Mouse (Mus musculus) layer of hippocampus, adult 9-10 months (tissue): ENCODE measurements around the gene Grid2.

ENCODE experiments used
- DNase-seq: peaks from one replicate; pipeline ENCODE4 v3.0.0; 2022; ENCODE audit warnings: low spot score

The Grid2 gene

DNA sequence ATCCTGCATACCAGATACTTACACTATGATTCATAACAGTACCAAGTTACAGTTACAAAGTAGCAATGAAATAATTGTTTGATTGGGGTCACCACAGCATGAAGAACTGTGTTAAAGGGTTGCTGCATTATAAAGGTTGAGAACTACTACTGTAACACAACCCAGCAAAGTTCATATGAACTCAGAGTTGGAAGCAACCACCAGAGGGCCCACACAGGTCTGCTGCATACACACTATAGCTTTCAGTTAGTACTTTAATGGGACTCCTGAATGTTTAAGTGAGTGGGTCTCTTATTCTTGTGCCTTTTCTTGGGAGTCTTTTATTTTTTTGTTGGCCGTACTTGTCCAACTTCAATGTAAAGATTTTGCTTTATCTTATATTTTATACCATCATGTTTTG, 1057.5 kb downstream of the Grid2 start:
- no peak for DNase-seq

DNA sequence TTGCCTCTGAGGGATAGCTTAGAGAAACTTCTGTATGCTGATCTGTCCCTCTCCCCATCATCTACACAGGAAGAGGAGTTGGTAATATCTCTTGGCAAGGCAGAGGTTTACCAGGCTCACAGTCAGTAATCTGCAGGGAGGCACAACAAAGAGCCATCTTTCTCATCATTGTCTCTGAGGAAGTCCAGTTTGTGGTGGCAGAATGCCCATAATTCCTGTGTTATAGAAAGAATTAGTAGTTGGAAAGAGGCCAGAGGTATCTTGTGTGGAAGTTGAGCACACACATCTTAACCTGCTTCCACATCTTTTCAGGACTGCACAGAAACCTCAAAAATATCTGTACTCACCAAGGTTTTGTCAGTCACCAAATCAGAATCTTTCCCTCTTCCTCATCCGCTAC, 1071.3 kb downstream of the Grid2 start:
- no peak for DNase-seq

DNA sequence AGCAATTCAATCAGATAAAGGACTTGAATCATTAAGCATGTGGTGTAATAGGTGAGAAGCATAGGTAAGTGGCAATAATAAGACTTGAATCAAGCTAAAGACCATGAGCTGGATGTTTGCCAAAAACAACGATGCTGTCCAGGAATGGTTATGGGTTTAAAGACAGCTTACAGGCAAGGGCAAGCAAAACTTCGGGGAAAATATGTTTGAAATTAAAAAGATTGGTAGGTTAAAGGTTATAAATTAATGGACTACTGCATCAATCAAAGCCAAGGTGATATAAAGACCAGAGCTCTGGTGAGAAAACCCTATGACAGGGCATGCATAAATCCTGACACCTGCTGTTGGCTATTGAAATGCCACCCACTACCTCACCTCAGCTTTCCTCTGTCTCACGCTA, 1072.2 kb downstream of the Grid2 start:
- no peak for DNase-seq

DNA sequence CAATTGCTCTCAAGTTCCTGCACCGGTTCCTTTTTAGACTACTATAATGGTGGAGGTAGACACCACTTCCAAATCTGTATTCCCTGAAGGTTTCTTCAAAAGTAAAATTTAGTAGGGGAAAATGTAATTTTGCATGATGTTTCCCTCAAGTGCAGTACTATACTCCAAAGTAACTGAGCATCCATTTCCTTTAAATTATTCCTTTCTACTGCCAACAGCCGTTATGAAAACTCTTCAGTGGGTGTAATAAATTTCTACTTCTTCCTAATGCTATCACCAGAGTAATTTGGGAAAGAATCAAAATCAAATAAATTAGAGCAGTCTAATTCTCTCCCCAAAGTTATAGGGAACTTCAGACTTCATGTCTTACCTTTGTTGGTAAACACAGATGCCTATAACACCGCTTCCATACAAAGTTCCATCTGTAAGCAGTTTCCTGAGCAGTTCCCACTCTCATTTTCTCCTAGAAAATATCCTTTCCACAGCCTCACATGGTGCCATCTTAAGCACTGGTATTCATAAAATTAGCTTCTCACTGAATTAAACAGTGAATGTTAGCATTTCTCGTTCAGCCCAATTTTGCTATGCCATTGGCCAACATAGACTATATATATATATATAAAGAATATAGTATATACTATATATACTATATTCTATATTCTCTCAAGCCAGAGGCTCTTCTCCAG, 1142.9 kb downstream of the Grid2 start:
- no peak for DNase-seq

DNA sequence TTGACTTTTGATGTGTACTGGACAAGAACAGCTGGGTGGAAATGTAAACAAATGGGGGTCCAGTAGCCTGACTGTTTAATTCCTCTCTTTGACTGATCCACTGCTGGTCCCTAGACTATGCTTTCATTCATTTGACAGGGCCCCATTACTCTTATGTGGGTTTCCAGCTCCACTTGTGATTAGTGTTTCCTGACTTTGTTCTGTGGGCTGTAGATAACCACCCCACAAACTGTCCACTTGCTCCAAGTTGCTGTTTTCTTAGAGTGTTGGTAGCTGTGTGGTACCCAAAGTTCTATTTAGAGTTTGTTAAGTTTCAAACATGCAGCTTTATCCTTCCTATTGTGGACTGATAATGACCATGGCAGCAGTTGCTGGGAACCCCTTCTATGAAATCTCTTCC, 1172.0 kb downstream of the Grid2 start:
- DNase-seq, result no peak

DNA sequence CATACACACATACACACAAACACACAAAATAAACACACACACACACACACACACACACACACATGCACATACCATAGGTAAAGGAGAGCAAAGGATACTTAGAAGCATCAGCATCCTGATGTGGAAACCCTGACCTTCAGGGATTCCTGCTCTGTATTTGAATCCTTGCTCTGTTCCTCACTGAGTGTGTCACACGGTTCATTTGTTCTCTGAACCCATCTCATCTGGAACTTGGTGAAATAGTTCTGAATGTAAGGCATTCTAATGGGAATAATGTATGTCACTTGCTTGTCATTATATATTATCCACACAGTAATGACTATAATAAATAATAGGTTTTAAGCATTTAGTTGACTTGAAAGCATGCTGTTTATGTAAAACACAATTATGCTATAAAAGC, 1173.2 kb downstream of the Grid2 start:
- DNase-seq, result no peak

DNA sequence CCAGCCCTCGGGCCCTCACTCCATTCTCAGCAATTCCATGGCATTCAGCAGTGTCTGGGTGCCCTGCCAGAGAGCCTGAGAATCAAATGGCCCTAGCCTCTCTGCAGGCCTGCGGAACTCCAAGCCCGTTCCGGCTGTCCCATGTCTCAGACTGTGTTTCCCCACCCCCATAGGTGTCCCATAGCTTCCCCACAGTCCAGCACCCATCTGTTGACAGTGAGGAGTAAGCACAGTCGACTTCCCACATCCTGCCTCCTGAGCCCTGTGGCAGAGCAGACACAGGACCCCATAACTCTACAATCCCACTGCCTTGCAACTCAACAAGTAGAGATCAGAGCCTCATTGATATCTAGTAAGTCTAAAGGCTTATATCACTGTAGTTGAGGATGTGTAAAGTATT, 1192.5 kb downstream of the Grid2 start:
- no peak for DNase-seq

DNA sequence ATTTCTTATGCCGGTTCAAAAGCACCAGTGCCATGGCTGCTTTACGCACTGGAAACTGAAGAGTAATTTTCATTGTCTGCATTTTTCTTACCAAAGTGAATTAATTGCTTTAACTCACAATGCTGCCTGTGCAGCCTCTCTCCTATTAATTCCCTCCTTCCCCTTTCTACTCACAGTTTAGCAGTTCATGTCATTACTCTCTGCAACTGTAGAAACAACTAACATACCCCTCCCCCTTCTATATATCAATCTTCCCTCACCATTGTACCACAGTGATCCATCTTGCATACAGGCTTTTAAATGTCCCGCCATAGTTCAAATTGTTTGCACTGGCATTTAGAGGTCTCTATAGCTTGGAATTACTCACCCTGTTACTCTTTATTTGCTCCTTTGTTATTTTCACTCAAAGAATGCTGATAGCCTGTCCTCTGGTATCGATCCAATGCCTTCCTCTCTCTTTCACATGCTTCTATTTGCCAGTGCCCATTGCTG, 1193.2 kb downstream of the Grid2 start:
- DNase-seq, result no peak

DNA sequence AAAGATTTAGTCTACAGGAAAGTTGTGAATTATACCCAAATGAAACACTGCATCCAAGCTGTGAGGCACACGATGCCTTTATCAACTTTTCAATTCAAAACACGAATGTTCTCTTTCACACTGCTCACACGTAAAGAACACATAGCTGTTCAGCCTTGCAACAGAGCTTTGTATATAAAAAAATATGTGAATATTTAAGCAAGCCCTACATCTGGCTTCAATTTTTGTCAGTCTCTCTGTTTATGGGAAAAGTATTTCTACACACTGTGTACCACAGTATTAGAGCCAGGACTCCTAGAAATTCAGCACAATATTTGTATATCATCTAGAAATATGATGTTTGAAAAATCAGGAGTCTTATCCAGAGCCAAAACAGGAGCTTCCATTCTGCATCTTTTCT, 1195.1 kb downstream of the Grid2 start:
- DNase-seq, result no peak

DNA sequence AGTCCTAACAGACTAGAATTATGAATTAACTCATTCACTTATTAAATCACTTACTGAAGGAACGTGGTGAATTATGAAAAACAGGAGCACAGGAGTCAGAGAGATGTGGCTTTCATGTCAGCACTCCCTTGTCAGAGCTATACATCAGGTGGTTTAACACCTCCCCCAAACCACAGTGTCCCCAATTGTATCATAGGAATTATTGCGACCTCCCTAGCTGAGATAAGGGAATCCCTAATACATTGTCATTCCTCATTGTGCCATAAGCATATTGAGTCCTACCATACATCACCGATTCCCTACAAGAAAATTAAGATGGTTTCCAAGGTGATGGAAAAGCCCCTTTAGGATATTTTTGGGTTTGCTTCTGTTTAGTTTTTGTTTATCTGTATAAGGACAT, 1224.2 kb downstream of the Grid2 start:
- no peak for DNase-seq

DNA sequence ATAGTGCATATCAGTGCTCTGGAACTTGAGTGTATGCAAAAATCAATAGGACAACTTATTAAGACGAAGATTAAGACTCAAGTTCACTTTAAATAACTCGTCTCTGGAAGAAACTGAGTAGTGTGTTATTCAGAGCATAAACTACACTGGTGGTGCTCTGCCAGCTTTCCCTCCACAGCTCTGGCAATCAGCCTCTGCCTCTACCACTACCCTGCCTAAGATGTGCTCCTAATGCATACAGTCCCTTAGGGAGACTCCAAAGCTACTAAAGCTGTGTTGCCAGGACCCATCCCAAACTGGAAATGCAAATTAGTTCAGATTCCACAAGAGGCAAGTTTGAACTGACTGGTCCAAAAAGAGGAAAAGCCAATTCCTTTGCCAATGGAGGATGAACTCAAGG, 1224.9 kb downstream of the Grid2 start:
- DNase-seq, result no peak

DNA sequence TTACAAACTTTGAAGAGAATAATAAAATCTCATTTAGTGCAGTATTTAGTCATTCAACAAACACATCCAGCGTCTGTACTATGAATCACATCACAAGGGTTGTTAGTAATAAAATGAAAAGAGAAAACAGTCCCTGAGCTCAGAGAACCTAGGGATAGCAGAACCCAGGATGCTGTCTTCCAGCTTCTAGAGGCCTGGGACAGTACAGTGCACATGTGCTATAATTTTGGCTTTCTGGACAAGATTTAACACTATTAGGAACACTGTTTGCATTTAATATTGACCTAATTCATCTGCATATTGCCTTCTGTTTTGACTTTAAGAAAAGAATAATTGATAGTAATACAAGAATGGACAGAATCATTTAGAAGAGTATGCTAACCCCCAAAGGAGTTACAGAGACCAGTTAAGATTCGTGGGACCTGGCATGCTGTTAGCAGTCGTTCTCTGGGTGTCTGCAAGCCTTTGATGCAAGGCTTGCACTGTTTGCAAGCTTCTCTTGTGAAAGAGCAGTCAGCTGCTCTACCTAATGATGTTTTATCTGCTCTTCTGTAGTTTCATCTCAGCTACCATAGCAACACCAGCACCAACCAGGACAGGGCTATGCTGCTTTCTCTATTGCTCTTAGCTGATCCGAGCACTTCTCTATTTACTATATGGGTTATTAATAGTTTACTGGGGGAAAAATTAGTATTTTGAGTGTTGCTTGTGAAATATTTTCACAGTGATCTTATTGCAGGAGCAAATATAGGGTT, 1234.8 kb downstream of the Grid2 start:
- DNase-seq, result peak; percentile 8

DNA sequence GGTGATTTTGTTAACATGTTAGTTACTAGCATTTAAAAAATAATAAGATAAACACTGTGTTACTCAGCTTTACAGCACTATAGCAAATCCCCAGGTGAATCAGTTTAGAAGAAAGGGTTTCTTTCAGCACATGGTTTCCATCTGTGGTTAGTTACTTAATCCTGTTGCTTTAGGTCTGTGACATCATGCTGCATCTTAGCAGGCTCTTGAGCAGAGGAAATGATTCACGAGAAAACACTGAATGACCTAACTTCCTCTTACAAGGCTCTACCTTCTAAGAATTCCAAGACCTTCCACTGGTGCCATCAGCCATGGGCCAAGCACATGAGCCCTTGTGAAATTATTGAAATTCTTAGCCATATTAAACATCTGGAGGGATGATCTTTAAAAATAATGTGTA, 1248.7 kb downstream of the Grid2 start:
- no peak for DNase-seq

DNA sequence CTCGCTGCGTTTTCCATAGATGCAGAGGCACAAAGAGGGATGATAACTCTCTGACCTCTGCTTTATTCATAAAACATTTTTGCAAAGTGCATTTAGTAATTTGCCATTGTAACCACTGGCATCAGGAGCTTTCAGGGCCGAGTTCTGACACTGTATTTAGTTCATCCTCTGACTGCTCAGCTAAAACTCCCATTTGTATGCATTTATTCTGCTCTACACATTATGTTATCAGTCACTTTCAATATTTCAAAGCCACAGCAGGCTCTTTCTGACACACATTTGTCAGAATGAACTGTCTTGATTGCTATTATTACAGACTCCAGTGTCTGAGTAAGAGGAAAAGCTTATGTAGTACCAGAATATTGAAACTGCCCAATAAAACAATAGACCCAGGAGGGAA, 1286.5 kb downstream of the Grid2 start:
- DNase-seq, result no peak

DNA sequence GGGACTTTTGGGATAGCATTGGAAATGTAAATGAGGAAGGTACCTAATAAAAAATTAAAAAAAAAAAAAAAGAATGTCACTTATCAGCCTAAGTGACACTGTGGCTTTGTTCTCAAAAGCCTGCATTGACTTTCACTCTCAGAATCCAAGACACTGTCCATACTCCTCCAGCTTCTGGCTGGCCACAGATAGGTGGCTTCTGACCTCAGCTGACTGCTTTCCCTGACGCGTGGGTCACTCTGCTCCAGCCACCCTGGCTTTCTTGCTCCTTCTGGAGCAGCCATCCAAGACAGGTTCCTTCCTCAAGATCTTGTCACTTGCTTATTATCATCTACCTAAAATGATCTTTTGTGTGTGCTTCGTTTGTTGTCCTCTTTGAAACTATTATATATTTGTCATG, 1298.0 kb downstream of the Grid2 start:
- no peak for DNase-seq

DNA sequence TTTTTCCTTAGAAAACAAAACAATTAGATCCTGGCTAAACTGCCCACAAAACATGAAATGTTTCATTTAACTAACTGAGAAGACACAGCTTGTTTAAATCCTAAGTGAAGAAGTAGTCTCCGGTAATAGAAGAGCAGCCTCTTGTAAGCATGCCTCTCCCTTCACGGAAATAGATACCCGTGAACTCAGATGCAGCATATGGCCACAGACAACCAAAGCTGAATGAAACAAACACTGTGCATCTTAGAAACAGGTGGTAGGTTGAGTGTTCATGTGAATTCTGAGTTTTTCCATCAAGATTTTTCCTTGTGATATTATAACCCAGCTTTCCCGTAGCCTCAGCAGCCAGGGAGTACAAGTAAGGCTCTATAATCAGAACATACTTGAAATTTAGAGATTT, 1299.5 kb downstream of the Grid2 start:
- no peak for DNase-seq

DNA sequence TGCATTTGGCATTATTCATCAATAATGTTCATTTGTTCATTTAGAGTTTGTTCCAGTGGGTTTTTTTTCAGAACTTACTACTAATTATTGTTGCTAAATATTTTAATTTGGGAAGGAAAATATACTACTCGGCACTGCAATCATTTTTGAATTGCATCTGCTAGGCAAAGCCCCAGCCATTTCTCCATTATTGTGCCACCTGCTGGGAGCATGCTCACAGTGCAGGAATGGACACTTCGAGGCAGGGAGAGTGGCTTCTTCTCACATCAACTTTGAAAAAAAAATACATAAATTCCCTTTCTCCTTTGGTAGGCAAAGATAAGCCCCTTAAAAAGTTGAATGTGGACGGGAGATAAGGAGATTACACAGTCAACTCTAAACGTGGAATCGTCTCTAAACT, 1312.9 kb downstream of the Grid2 start:
- DNase-seq, result peak; percentile 18

DNA sequence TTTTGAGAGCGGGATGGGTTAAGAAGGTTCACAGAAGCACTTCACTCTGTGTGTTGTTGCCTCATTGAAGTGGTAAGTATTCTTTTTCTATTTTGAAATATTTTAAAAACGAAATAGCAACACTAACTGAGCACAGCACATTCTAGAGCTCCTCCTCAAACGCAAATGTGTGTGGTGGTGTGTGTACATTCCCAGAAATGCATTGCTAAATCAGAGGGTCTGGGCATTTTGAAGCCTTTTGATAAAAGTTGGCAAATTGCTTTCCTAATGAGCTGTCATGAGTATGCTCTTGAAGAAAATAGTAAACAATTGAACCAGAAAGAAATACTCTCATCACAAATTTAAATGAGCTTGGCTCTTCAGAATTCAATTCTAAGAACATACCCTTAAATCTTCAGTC, 1325.7 kb downstream of the Grid2 start:
- DNase-seq, result no peak

DNA sequence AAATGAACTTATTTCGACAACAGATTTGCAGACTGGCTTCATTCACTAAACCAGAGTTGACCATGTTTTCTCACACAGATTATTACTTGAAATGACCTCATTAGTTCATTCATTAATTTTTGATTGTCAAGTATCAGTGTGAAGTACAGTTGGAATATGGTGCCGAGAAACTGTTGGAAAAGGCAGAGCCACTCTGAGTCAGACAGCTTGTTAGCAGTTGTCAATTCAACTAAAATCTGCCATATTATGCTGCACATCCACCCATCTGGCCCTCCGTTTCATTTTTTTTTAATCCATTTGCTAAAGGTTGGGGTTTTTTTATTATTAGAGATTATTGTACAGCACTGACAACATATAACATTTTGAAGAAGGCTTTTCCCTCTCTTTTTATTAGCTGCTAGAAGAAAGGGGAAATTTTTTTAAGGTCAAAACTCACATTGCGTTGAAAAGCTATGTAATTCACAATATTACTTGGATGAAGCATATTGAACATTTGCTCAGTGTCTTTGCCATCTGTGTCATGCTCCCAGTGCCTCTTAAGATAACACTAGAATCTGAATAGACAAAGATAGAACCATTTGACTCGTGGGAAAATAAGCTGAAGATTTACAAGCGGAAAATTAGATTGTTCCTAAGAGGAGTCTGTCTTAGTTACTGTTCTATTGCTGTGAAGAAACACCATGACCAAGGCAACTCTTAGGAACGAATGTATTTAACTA, 1333.0 kb downstream of the Grid2 start:
- DNase-seq, result peak; percentile 29

DNA sequence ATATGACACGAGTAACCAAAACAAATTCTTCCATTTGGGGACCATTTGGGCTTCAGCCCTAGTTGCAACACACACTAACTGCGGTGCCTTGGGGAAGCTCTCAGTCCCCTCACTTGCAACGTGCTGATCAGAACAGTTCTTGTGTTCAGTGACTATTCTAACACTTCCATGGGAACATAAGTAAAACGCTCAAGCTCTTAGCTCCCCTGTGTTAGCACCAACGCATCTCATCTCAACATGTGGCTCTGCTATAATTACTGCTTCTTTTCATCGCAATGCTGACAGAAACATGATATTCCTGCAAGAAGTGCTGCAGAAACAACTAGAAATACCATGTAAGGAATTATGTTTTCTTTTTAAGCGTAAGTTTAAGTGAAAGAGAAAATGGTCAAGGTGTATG, 1340.6 kb downstream of the Grid2 start:
- DNase-seq, result no peak

DNA sequence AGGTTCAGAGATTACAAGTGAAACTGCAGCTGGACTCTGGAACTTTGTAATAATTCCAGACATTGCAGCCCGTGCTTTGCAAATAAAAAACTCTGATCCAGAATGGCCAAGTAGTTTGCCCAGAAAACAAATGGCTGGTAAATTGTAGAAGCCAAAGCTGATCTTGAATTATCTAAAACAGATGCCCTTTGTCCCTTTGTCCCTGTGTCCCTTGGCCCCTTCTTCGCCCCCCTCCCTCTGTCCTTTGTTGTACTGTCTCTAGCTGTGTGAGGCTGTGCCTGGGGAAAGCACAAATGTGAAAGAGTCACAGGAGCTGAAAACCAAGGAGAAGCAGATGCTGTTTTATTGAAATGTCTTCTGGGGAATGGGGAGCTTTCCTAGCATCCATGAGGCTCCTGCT, 1341.2 kb downstream of the Grid2 start:
- DNase-seq, result no peak

DNA sequence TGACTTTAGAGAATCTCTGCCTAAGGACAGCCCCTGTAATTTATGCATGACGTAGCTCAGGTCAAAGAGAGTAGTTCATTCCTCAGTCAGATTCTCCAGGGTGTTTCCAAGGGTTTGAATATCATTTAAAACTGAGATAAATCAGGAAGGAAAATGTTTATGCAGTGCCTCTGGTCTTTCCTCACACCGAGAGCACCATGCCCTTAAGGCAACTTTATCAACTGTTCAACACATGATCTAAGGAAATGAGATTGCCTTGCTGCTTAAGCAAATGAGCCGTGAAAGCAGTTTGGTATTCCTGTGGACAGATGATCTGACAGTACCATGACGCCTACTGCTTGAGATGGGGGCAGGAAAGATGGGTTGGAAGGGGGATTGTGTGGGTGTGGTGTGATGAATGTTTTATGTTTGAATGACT, 1342.5 kb downstream of the Grid2 start:
- DNase-seq, result peak; percentile 43

DNA sequence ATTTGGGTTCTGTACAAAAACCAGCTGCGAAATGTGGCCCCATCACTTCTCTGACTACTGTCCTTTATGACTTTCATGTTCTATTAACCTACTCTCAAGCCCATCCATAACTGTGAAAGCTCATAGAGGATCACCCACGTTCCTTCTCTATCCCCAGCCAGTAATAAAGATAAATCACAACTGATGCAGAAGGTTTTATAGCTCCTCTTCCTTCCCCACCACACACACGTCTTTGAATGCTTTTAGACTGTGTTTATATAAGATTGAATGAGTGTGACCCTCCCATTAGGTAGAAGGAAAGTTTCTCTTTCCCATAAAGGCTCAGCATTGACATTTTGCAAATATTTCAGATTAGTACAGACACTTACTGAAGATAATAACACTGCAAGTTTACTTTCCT, 1350.1 kb downstream of the Grid2 start:
- DNase-seq, result no peak
